Mouse (Mus musculus): ENCODE results near the gene Rabep2. TPM values are rescaled to one million over a fixed set of nuclear protein-coding genes. Genes with fewer than 3 reads are reported as not detected.
"Not testable (repeated sequence)": the region's sequence is repeated elsewhere in the genome, so short reads cannot be mapped to it uniquely, and the experiment has no call there.

Gene Rabep2
- total RNA-seq (2021) = 1 to 10 TPM; 4.6 to 4.9 TPM

DNA sequence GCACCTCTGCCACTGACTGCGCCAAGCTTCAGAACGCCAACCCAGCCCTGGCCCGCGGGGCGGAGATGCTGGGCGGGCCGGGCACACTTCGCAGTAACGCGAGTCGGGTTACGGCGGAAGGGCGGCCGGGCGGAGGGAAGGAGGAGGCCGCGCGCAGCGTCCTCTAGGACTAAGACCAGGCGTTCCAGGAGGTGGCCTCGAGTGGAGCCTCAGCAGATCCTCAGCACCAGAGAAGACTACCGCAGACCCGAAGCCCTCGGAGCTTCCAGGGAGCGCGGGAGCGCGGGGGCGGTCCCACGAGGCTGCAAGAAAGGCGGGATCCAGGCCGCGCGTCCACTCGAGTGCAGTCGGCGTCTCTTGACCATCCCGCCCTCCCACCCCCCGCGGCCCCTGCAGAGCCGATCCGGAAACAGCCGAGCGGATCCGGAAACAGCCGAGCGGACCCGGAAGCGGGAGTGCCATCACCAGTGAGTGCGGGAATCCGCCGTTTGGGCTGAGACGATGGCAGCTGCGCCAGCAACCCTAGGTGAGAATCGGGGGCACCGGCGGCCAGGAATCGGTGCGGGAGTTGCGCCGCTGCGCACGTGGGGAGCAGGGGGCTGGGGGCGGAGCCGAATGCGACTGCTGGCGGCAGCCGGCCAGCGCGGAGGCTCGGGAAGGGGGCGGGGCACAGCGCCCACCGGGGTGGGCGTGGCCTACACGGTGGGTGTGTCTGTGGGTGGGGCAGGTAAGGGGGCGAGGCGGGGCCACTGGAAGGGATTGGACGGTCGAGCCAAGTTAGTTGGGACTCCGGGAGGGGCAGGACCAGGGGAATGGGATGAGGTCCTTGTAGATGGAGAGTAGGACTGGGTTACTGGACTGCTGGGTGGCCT is at the start of gene Rabep2:
Gene Rabep2 (plus strand): TSS at position 129 of the 872 bp plus-strand sequence.
- intact Hi-C loops (cut with DNase I) = no loop called here
- peak; percentile 87 for DNase-seq (ENCODE audit: low spot score)

DNA sequence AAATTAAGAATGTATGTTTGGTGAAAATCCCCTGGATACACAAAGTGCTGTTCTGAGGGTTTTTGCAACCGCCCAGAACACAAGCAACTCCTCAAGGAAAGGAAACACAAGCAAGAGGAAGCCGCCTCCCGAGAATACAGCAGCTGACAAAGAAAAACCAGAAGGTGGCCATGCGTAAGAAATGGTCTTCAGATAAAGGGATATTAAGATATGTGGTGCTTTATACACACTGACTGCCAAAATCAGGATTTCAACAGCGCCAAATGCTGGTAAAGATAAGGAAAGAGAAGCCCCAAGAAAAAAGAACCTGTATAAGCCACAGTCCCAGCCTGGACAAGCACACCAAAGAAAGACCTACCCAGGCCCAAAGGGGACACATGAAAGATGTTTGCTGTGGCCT is 45.0 kb upstream of the Rabep2 start:
- intact Hi-C loops (cut with DNase I) = no loop called here
- no peak for DNase-seq (ENCODE audit: low spot score)

DNA sequence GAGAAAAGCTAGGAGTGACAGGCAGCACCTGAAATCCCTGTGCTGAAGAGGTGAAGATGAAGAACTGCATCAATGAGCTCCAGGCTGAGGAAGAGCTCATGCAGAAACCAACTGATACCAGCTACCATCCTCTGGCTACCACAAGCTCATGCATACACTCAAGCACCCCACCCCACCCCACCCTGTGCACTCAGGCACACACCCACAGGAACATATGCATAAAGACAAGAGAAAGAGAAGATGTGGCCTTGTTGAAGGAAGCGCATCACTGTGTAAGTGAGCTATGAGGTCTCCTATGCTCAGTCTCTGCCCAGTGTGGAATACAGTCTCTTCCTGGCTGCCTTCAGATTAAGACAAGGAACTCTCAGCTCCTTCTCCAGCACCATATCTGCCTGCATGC is 40.4 kb upstream of the Rabep2 start:
- no peak for DNase-seq (ENCODE audit: low spot score)
- intact Hi-C loops (cut with DNase I) = no loop called here

DNA sequence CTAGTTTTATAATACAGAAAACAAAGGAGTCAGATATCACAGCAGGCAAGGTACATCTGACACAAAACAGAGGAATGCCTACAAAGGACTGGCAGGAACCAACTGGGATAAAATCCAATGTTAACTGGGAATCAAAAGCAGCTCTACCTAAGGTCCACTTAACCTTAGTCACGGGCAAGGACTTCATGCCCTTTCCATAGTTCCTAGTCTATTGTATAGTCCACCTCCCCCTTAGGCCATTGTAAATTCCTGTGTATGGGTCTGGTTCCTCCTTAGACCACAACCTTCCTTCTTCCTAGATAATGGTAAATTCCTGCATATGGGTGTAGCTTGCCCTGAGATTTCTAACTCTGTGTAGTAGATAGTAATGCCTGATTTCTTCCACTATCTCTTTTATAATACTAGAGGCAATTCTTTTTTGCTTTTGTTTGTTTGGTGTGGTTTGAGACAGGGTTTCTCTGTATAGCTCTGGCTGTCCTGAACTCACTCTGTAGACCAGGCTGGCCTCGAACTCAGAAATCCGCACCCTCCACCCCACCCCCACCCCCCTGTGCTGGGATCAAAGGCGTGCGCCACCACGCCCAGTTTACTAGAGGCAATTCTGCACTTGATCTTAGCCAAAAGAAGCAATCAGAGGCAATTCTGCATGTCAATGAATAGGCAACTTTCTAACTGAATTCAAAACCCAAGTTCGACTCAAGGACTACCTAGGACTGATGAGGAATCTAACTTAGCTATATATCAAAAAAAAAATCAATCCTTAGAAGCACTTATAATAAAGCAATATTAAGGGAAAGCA is 36.3 kb upstream of the Rabep2 start:
- intact Hi-C loops (cut with DNase I) = not testable (repeated sequence)

DNA sequence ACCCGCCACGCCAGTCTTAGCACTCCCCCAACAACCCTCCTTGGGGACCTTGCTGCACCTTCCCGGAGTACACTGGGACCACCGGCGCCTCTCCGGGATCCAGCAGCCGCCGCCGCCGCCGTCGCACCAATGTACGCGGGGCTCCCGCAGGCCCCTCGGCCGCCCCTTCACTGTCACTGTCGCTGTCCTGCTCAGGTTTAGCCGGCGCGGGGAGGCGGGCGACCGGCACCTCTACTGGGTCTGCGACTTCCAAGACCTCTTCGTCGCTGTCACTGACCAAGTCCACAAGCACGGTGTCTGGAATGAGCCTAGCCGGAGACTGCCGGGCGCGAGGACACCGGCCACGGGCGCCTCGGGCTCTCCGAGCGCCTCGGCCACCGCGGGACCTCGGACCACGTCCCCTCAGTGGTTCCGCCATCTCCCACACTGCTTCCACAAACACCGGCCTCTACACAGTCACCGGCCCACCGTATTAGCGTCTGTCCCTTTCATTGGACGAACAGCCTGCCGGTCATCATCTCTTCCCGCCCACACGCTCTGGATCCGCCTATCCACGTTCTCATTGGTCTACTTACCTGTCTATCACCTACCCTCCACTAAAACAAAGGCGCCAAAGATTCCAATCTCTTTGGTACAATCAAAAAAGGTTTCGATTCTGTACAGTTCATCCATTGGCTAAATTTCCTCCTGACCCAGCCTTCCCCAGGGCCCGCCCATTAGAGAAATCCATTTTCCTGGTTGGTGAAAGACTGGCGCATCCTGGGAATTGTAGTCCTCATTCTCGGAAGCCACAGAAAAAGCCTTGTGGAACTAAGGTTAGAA is 32.0 kb upstream of the Rabep2 start, which contains the start of gene Nfatc2ip:
Gene Nfatc2ip (minus strand): TSS at position 440 of the 822 bp plus-strand sequence.
- DNase-seq (ENCODE audit: low spot score) = peak; percentile 91
- intact Hi-C loops (cut with DNase I) = loop anchor here (5.0 kb wide), 2 partner anchors 71 to 241 kb away; no protein-coding TSS in a partner anchor

More for the DNA sequence above, 36.3 kb upstream of the Rabep2 start:
- DNase-seq (ENCODE audit: low spot score) = not testable (repeated sequence)

DNA sequence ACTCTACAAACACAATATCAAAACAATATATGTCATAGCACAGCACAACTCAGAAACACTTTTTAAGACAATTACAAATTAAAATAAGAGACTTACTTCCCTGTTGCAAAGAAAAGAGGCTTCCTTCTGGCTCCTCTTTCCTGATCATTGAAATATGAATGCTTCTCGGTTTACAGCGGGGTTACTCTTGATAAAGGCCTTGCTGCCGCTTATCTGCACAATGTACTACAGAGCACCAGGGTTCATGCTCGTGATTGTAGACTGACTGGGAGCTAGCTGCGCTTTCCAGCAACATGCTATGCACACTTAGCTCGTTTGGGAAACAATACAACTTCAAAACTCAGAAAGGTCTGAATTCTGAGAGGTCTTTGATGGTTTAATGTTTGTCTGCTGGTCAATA is 31.3 kb upstream of the Rabep2 start:
- no peak for DNase-seq (ENCODE audit: low spot score)
- intact Hi-C loops (cut with DNase I) = loop anchor here (5.0 kb wide), 2 partner anchors 70 to 240 kb away; no protein-coding TSS in a partner anchor

DNA sequence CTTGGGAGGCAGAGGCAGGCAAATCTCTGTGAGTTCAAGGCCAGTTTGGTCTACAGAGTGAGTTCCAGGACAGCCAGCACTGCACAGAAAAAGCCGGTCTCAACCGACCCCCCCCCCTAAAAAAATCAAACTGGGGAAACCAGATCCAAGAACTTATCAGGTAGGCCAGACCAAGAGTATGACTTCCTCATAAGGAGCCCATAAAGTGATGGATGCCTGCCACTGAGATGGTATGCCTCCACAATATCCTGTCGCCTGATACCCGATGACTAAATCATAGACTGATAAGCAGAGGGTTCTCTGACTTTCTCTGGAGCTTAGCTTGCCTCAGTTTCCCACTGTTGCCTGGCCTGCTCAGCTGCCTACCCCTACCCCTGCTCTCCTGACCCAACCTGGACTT is 30.7 kb upstream of the Rabep2 start:
- intact Hi-C loops (cut with DNase I) = loop anchor here (5.0 kb wide), 2 partner anchors 69 to 239 kb away; no protein-coding TSS in a partner anchor
- no peak for DNase-seq (ENCODE audit: low spot score)

DNA sequence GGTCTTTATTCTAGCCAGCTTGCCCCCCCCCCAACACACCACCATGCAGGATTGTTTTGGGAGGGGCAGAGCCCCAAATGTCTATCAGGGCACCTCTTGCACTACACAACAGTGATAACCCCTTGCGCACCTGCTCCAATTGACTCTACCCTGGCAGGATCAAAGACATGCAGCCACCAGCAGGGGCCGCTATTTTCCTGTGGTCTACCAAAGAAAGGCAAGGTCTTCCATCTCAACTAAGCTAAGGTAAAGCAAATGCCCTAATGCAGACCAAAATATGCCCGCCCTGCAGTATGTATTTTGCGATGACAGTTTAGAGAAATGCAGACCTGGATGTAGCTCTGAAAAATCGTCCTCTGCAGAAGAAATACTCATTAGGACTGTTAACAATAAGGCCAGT is 29.0 kb upstream of the Rabep2 start:
- peak; percentile 42 for DNase-seq (ENCODE audit: low spot score)
- intact Hi-C loops (cut with DNase I) = loop anchor here (1.0 to 5.0 kb wide), 3 partner anchors 68 to 238 kb away; no protein-coding TSS in a partner anchor

DNA sequence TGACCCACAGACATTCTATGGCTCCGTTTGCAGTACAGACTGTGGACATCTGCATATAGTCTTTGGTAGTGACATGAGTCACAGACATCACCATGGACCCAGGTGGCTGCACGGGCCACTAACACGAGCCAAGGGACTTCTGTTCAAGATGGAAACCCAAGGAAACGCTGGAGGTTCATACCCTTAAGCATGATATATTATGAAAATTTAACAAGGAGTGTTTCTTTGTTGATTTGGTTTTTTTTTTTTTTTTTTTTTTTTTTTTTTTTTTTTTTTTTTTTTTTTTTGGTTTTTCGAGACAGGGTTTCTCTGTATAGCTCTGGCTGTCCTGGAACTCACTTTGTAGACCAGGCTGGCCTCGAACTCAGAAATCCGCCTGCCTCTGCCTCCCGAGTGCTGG is 26.0 kb upstream of the Rabep2 start:
- DNase-seq (ENCODE audit: low spot score); intact Hi-C loops (cut with DNase I): not testable (repeated sequence)

DNA sequence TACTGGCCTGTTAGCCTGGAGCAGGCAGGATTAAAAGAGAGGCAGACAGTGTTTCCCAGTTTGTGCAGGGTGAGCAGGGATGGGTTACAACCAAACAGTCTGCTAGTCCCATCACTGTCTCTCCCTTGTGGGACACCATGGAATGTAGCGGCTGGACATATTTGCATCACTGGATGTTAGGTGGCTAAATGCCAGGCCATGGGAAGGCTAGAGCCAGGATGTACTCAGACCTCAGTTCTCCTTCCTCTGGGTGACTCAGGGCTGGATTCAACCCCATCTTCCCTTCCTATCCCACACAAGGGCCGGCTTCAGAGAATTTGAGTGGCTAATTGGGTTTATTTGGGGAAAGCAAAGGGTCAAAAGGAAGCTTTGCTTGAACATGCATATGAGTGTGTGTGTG is 19.9 kb upstream of the Rabep2 start:
- intact Hi-C loops (cut with DNase I) = no loop called here
- no peak for DNase-seq (ENCODE audit: low spot score)

DNA sequence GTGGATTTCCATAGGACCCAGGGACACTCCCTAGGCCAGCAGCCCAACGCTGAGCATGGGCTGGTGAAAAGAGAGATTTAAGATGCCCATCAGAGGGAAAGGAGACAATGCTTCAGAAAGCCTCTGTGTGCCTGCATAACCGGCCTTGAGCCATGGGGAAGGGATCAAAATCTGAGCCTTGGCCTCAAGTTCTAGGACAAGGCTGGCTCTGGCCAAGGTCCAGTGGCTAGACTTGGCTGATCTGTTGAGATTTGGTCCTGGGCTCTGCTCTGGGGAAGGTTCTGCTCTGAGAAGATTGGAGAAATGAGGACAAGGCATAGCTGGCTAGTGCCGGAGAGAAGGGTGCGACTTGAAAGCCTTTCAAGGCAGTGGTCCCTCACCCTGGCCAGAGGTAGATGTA is 17.5 kb upstream of the Rabep2 start:
- intact Hi-C loops (cut with DNase I) = no loop called here
- no peak for DNase-seq (ENCODE audit: low spot score)

DNA sequence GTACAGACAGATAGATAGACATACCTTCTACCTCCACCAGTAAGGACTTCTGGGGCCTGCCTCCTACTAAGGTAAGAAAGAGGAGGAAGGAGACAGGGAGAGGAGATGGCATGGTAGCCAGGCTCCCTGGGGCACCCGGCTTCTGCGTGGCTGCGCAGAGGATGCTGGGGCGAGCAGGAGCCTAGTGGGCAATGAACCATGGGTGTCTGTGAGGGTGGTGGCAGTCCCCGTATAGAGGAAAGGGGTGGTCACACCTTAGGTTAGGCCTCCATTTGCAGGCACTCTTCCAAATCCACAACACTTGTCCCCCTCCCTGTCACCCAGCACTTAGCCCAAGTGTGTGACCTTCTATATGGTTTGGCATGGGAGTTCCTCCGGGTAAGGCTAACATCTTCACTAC is 13.8 kb upstream of the Rabep2 start, which contains the start of gene Cd19:
Gene Cd19 (minus strand): TSS at position 165 of the 400 bp plus-strand sequence.
- no peak for DNase-seq (ENCODE audit: low spot score)

DNA sequence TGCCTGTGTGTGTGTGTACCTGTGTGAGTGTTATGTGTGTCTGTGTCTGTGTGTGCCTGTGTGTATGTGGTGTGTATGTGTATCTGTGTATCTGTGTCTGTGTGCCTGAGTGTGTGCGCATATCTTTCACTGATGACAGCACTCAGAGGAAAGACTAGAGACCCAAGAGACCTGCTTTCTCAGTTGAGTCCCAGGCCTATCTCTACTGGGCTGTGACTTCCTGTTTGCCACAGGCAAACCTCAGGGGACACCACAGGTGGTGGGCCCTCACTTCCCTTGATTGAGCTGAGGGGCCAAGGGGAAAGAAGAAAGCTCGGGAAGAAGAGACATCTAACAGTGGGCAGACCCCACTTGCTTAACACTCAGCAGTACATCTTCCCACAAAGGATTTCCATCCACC is 11.9 kb upstream of the Rabep2 start:
- intact Hi-C loops (cut with DNase I) = no loop called here
- no peak for DNase-seq (ENCODE audit: low spot score)

More for the DNA sequence above, 13.8 kb upstream of the Rabep2 start, which contains the start of gene Cd19:
- intact Hi-C loops (cut with DNase I) = no loop called here

DNA sequence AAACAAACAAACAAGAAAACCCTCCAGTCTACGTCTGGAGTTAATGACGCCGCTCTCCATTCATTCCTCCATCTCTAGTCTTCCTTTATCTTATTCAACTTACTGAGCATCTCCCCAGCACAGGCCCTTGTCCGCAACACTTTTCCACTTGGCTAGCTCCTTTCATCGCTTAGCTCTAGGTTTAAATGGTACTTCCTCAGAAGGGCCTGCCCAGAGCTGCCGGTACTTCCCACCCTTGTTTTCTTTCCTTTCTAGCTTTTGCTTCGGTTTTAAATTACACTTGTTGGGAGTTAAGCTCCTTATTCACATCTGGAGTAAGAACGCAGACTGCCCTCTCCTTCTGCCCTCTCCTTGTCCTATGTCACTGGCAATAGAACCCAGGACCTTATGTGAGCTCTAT is 11.5 kb upstream of the Rabep2 start:
- intact Hi-C loops (cut with DNase I) = no loop called here

DNA sequence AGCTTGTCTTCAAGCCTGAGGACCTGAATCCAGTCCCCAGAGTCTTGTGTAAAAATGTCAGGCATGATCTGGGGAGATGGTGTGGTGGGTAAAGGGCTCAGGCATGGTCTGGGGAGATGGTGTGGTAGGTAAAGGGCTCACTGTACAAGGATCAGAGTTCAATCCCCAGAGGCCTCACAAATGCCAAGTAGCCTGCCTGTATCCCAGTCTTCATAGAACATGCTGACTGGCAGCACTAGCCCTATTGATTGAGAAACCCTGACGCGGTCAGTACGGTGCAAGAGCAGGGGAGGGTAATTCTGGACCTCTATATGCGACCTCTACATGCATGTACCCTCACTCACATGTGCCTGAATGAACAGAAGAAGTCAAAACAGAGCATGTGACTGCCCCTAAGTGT is 11.0 kb upstream of the Rabep2 start:
- DNase-seq (ENCODE audit: low spot score) = no peak
- intact Hi-C loops (cut with DNase I) = no loop called here

More for the DNA sequence above, 11.5 kb upstream of the Rabep2 start:
- no peak for DNase-seq (ENCODE audit: low spot score)

DNA sequence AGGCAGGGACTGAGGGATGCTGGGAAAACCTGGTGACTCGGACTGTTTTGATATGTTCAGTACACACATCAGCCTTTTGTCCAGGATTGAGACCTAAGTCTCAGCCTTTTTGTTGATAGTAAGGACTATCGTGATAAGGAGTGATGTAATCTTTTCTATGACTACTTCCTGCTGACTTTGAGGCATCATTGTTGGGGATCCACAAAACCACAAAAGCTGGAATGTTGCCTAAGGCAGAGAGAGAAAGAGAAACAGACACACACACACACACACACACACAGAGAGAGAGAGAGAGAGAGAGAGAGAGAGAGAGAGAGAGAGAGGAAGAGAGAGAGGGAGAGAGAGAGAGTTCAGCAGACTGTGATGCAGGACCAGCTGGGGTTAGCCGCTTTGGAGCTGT is 10.1 kb upstream of the Rabep2 start:
- intact Hi-C loops (cut with DNase I) = no loop called here
- no peak for DNase-seq (ENCODE audit: low spot score)

DNA sequence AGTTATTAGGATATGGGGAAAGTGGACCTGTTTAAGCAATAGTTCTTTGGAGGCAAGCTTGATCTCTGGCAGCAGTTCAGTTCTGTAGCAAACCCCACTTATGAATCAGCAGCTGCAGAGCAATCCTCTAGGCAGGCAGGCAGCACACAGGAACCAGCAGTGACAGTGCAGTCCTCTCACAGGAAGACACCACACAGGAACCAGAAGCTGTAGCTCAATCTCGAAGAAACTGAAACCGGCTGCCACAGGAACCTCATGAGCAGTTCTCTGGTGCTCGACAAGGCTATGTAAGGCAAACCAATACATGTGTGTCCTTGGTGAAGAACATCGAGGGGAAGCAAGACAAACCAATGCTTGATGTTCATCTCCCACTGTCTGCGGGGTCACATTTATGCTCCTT is 6.8 kb upstream of the Rabep2 start:
- intact Hi-C loops (cut with DNase I) = no loop called here
- DNase-seq (ENCODE audit: low spot score) = no peak

DNA sequence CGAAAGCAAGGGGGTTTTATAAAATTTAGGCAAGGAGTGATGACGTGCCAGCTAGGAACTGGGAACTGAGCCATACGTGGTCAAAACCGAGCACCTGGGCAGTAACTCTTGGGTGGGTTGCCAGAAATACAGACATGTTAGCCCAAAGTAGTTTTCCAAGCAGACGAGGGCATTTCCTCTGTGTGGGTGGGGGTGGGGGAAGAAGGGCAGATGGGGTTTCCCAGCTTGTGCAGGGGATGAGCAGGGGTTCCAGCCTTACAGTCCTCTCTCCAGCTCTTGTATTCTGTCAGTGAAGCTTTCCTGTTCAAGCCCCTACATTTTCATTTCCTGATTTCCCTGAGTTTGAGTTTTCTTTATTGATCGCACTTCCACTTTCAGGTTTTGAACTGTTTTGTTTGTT is 4.4 kb upstream of the Rabep2 start:
- intact Hi-C loops (cut with DNase I) = no loop called here

DNA sequence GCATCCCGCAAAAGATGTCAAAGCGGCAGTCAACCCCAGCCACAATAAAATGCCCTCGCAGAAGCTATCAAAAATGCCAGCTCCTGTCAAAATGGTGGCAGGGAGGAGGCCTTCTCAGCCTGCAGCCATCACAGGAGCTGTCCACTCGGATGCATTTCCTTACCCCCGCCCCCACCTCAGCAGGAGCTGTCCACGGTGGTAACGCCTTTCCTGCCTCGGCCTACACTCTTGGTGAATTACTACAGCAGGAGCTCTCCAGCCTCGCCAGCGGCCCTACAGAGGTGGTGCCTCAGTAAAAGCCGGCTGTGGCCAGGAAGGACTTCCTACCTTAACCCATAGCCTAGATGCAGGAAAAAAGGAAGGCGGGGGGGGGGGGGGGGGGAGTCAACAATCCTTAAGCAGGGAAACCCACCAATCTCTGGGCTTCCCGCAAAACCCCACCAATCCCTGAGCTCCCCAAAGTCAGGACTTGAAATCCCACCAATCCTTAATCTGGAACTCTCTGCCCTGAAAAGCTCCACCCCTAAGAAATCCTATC is 1.2 kb upstream of the Rabep2 start:
- intact Hi-C loops (cut with DNase I) = no loop called here
- no peak for DNase-seq (ENCODE audit: low spot score)

More for the DNA sequence above, 4.4 kb upstream of the Rabep2 start:
- no peak for DNase-seq (ENCODE audit: low spot score)
